Mouse (Mus musculus) left cerebral cortex, postnatal 36 days (tissue): ENCODE data around the gene Pmf1. TPM values are rescaled to one million over a fixed set of nuclear protein-coding genes. Genes with fewer than 3 reads are reported as not detected.
A peak's percentile ranks its signal among the peaks of the same experiment; 100 is the strongest.

Source experiments
- DNase-seq, 2 experiments: peaks; one replicate each; pipeline ENCODE4 v3.0.0; 2021 to 2022; ENCODE audit warnings: low spot score in 2 of 2, mixed read lengths in 1 of 2
- intact Hi-C: fragments of 180-260 bp; cut with DNase I; formaldehyde crosslinking; loops from one replicate; pipeline ENCODE4 v1.15.1; 2025
- total RNA-seq, 2 experiments: library from RNA; stranded (reverse); gene quantifications; 2 replicates each; pipeline ENCODE4 v1.2.3; 2021

The Pmf1 gene
- 1 to 10 TPM; 6.0 to 7.3 TPM for total RNA-seq

GRCm38 (mm10) chr3:88409741-88410644 lies at the start of gene Pmf1:
TSS of gene Pmf1 (minus strand) at chr3:88410331.
- peak; percentile 92 to 94 for DNase-seq
- intact Hi-C loops: loop anchor here (1.0 to 5.0 kb wide), 3 partner anchors 15 to 122 kb away; partner anchors contain the start of genes Mex3a and Slc25a44

- intact Hi-C loops: no loop called here
- peak; percentile 55 to 57 for DNase-seq
These were observed 48.7 kb upstream of the Pmf1 start for GRCm38 (mm10) chr3:88458778-88459219.

- DNase-seq: no peak
- intact Hi-C loops: no loop called here
These were observed 46.8 kb upstream of the Pmf1 start for GRCm38 (mm10) chr3:88456746-88457532.

GRCm38 (mm10) chr3:88456313-88456712 lies 46.2 kb upstream of the Pmf1 start:
- no peak for DNase-seq
- intact Hi-C loops: no loop called here

GRCm38 (mm10) chr3:88455588-88456264 lies 45.6 kb upstream of the Pmf1 start:
- no peak for DNase-seq
- intact Hi-C loops: no loop called here

GRCm38 (mm10) chr3:88454762-88455587 lies 44.8 kb upstream of the Pmf1 start:
- intact Hi-C loops: no loop called here
- DNase-seq: no peak

GRCm38 (mm10) chr3:88453986-88454385 lies 43.9 kb upstream of the Pmf1 start:
- intact Hi-C loops: no loop called here
- no peak for DNase-seq

- intact Hi-C loops: no loop called here
These were observed 43.2 kb upstream of the Pmf1 start for GRCm38 (mm10) chr3:88453369-88453768.

GRCm38 (mm10) chr3:88452716-88453115 lies 42.6 kb upstream of the Pmf1 start:
- no peak for DNase-seq
- intact Hi-C loops: no loop called here

More at GRCm38 (mm10) chr3:88453369-88453768, 43.2 kb upstream of the Pmf1 start:
- no peak for DNase-seq

GRCm38 (mm10) chr3:88452246-88452645 lies 42.1 kb upstream of the Pmf1 start:
- intact Hi-C loops: no loop called here
- DNase-seq: no peak

- intact Hi-C loops: no loop called here
- DNase-seq: no peak
These were observed 40.4 kb upstream of the Pmf1 start for GRCm38 (mm10) chr3:88450379-88451131.

- DNase-seq: no peak
- intact Hi-C loops: no loop called here
These were observed 39.4 kb upstream of the Pmf1 start for GRCm38 (mm10) chr3:88449395-88450023.

GRCm38 (mm10) chr3:88448443-88448842 lies 38.3 kb upstream of the Pmf1 start:
- intact Hi-C loops: no loop called here
- DNase-seq: no peak

- no peak for DNase-seq
- intact Hi-C loops: no loop called here
These were observed 37.6 kb upstream of the Pmf1 start for GRCm38 (mm10) chr3:88447676-88448183.

- intact Hi-C loops: no loop called here
- no peak for DNase-seq
These were observed 36.5 kb upstream of the Pmf1 start for GRCm38 (mm10) chr3:88446471-88447123.

- intact Hi-C loops: no loop called here
- no peak for DNase-seq
These were observed 32.8 kb upstream of the Pmf1 start for GRCm38 (mm10) chr3:88442888-88443287.

- intact Hi-C loops: no loop called here
- no peak for DNase-seq
These were observed 32.4 kb upstream of the Pmf1 start for GRCm38 (mm10) chr3:88442488-88442887.
